Mouse (Mus musculus): ENCODE data around the gene Prex1. TPM values are rescaled to one million over a fixed set of nuclear protein-coding genes. Genes with fewer than 3 reads are reported as not detected.

Prex1 gene
- total and polyA plus RNA-seq, 3 experiments, result 5.5 to 19.5 (median 18.5) TPM

DNA sequence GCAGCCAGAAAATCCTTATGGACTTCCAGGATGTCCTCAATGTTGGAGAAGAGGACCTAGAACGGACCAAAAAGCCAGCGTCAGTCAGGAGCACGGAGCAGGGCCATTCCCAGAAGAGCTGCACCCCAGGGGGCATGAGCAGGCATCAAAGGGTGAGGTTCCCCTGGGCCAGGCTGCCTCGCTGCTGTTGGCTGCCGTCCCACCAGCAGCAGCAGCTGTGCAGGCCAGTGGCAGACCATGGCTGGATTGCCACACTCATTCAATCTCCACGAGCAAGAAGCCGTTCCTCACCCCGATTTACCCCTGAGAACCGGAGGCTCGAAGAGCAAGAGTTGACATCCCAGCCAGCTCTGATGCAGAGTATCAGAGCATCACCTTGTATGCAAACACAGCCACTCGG is 68.8 kb downstream of the Prex1 start:
- H3K4me2 ChIP-seq (ENCODE audit: insufficient read depth, low read depth, poor library complexity, severe bottlenecking), result no peak overlapping the region
- dilution Hi-C loops (cut with MboI; ENCODE audit: extremely low pct_ligation_motif_present, extremely low pct_unique_long_range_greater_than_20kb, low sequenced_read_pairs) (no loop called here), in situ Hi-C loops (cut with MboI; ENCODE audit: low pct_ligation_motif_present, low pct_unique_long_range_greater_than_20kb, low sequenced_read_pairs) (no loop called here)
- H3K9ac ChIP-seq (ENCODE audit: insufficient read depth, low read depth), result no peak overlapping the region
- TF ChIP-seq CHD2 (IDR thresholded peaks at IDR 0.05; ENCODE audit: low read length), result no peak
- no peak for TF ChIP-seq ZNF384 (IDR thresholded peaks at IDR 0.05; ENCODE audit: low read depth, low read length)
- TF ChIP-seq ZC3H11A (IDR thresholded peaks at IDR 0.05; ENCODE audit: low read depth, low read length), result no peak
- TF ChIP-seq POLR2A (IDR thresholded peaks at IDR 0.05; ENCODE audit: low read depth, low read length), result no peak
- no peak for TF ChIP-seq ZKSCAN1 (IDR thresholded peaks at IDR 0.05; ENCODE audit: borderline replicate concordance, low read depth, low read length)
- no peak overlapping the region for H3K4me3 ChIP-seq (replicated peaks in 1 of 3; ENCODE audit: low read depth in 2 of 3, low read length in 2 of 3, poor library complexity in 1 of 3)
- H3K27ac ChIP-seq (ENCODE audit: insufficient read depth, low read depth), result no peak overlapping the region
- H3K27me3 ChIP-seq (replicated peaks), result no peaks in the 10 kb centered on the region
- H3K79me2 ChIP-seq (replicated peaks; ENCODE audit: control insufficient read depth, extremely low read depth, insufficient read depth, poor library complexity, severe bottlenecking), result no peaks in the 10 kb centered on the region
- DNase-seq (ENCODE audit: extremely low read depth), result no peak
- H3K9me3 ChIP-seq (replicated peaks; ENCODE audit: low read length), result peaks cover 23% of the 10 kb centered on the region
- peaks cover 8 to 79% of the 10 kb centered on the region in 2 experiments for H3K36me3 ChIP-seq (replicated peaks in 1 of 2; ENCODE audit: control insufficient read depth in 1 of 2, insufficient read depth in 1 of 2, low read length in 1 of 2)
- H3K4me1 ChIP-seq (ENCODE audit: control insufficient read depth in 1 of 2, insufficient read depth in 2 of 2), result peaks cover 2 to 32% of the 10 kb centered on the region in 2 experiments

DNA sequence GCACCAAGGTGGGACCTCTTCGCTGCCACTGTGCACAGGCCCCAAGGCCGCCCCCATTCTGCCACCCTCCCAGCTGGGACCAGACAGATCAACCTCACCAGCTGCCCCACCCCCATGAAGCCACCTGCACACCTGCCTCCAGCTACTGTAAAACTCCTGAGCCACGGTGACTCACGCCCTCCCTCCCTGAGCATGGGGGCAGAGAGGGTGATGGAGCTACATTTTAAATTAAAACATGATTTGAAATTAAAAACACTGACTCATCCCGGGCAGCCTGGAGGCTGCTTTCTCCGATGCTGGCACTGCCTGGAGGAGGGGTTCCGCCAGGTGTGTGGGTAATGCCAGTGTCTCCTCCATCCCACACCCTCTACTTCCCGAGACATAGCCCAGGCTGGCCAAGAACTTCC is 71.0 kb downstream of the Prex1 start:
- no peak for TF ChIP-seq KAT2A (IDR thresholded peaks at IDR 0.05; ENCODE audit: insufficient replicate concordance, low read length)
- no peak for TF ChIP-seq CHD2 (IDR thresholded peaks at IDR 0.05; ENCODE audit: low read length)
- no peak for TF ChIP-seq ZMIZ1 (IDR thresholded peaks at IDR 0.05; ENCODE audit: low read depth, low read length)
- TF ChIP-seq CTCF (conservative IDR thresholded peaks at IDR 0.05 in 1 of 2, IDR thresholded peaks at IDR 0.05 in 1 of 2; ENCODE audit: low read depth in 2 of 2, low read length in 2 of 2), result no peak
- no peak for TF ChIP-seq ZNF384 (IDR thresholded peaks at IDR 0.05; ENCODE audit: low read depth, low read length)
- TF ChIP-seq POLR2A (IDR thresholded peaks at IDR 0.05; ENCODE audit: low read depth, low read length), result no peak
- no peaks in the 10 kb centered on the region for H3K27me3 ChIP-seq (replicated peaks)
- H3K4me1 ChIP-seq (ENCODE audit: control insufficient read depth in 1 of 2, insufficient read depth in 2 of 2), result peaks cover 0 to 25% of the 10 kb centered on the region in 2 experiments; a peak in 2 of 4 replicates
- H3K79me2 ChIP-seq (replicated peaks; ENCODE audit: control insufficient read depth, extremely low read depth, insufficient read depth, poor library complexity, severe bottlenecking), result no peaks in the 10 kb centered on the region
- peaks cover 17% of the 10 kb centered on the region for H3K9me3 ChIP-seq (replicated peaks; ENCODE audit: low read length)
- no peak overlapping the region for H3K9ac ChIP-seq (ENCODE audit: insufficient read depth, low read depth)
- DNase-seq (ENCODE audit: extremely low read depth), result no peak
- in situ Hi-C loops (cut with MboI; ENCODE audit: low pct_ligation_motif_present, low pct_unique_long_range_greater_than_20kb, low sequenced_read_pairs) (no loop called here), dilution Hi-C loops (cut with MboI; ENCODE audit: extremely low pct_ligation_motif_present, extremely low pct_unique_long_range_greater_than_20kb, low sequenced_read_pairs) (no loop called here)
- H3K27ac ChIP-seq (ENCODE audit: insufficient read depth, low read depth), result no peak overlapping the region
- peaks cover 16 to 88% of the 10 kb centered on the region in 2 experiments for H3K36me3 ChIP-seq (replicated peaks in 1 of 2; ENCODE audit: control insufficient read depth in 1 of 2, insufficient read depth in 1 of 2, low read length in 1 of 2)
- H3K4me3 ChIP-seq (replicated peaks in 1 of 3; ENCODE audit: low read depth in 2 of 3, low read length in 2 of 3, poor library complexity in 1 of 3), result no peak overlapping the region
- H3K4me2 ChIP-seq (ENCODE audit: insufficient read depth, low read depth, poor library complexity, severe bottlenecking), result no peak overlapping the region

DNA sequence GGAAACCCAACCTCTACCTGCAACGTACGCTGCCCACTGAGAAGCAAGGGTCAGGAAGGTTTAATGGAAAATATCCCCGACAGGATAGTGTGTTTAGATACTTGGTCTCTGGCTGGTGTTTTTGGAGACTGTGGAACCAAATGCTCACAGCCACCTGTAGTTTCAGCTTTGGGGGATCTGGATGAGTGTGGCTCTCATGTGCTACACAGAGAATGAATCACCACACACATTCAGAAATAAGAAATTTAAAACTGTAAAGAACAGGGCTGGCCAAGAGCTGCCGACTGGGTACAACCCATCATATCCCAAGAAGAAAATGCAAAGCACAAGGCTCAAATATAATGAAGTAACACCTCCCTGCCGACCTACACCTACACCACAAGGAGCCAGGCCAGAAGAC is 73.9 kb downstream of the Prex1 start:
- Histone ChIP-seq H3K4me1 (ENCODE audit: control insufficient read depth in 1 of 2, insufficient read depth in 2 of 2) (peaks cover 0 to 17% of the 10 kb centered on the region in 2 experiments; a peak in 2 of 4 replicates), H3K27ac (ENCODE audit: insufficient read depth, low read depth) (no peak overlapping the region), H3K27me3 (replicated peaks) (no peaks in the 10 kb centered on the region), H3K4me2 (ENCODE audit: insufficient read depth, low read depth, poor library complexity, severe bottlenecking) (no peak overlapping the region), H3K9ac (ENCODE audit: insufficient read depth, low read depth) (no peak overlapping the region), H3K9me3 (replicated peaks; ENCODE audit: low read length) (peaks cover 17% of the 10 kb centered on the region), H3K79me2 (replicated peaks; ENCODE audit: control insufficient read depth, extremely low read depth, insufficient read depth, poor library complexity, severe bottlenecking) (no peaks in the 10 kb centered on the region), H3K4me3 (replicated peaks in 1 of 3; ENCODE audit: low read depth in 2 of 3, low read length in 2 of 3, poor library complexity in 1 of 3) (no peak overlapping the region), H3K36me3 (replicated peaks in 1 of 2; ENCODE audit: control insufficient read depth in 1 of 2, insufficient read depth in 1 of 2, low read length in 1 of 2) (peaks cover 18 to 94% of the 10 kb centered on the region in 2 experiments)
- TF ChIP-seq JUND (conservative IDR thresholded peaks at IDR 0.05; ENCODE audit: low read depth, low read length) (no peak), ZMIZ1 (IDR thresholded peaks at IDR 0.05; ENCODE audit: low read depth, low read length) (no peak), USF1 (IDR thresholded peaks at IDR 0.05; ENCODE audit: low read depth, low read length) (no peak), TBP (conservative IDR thresholded peaks at IDR 0.05; ENCODE audit: low read depth, low read length) (no peak), MAZ (IDR thresholded peaks at IDR 0.05; ENCODE audit: low read depth, low read length) (no peak), CHD2 (IDR thresholded peaks at IDR 0.05; ENCODE audit: low read length) (no peak), SIN3A (IDR thresholded peaks at IDR 0.05; ENCODE audit: low read length) (no peak), NRF1 (IDR thresholded peaks at IDR 0.05; ENCODE audit: low read depth, low read length) (no peak), CHD1 (IDR thresholded peaks at IDR 0.05; ENCODE audit: low read depth, low read length) (no peak), MEF2A (IDR thresholded peaks at IDR 0.05; ENCODE audit: borderline replicate concordance, low read depth, low read length) (no peak), RCOR1 (conservative IDR thresholded peaks at IDR 0.05; ENCODE audit: low read depth, low read length) (no peak), ZKSCAN1 (IDR thresholded peaks at IDR 0.05; ENCODE audit: borderline replicate concordance, low read depth, low read length) (no peak), ZC3H11A (IDR thresholded peaks at IDR 0.05; ENCODE audit: low read depth, low read length) (no peak), KAT2A (IDR thresholded peaks at IDR 0.05; ENCODE audit: insufficient replicate concordance, low read length) (no peak), POLR2A (IDR thresholded peaks at IDR 0.05; ENCODE audit: low read depth, low read length) (no peak), USF2 (conservative IDR thresholded peaks at IDR 0.05; ENCODE audit: low read depth, low read length) (no peak), NELFE (IDR thresholded peaks at IDR 0.05; ENCODE audit: low read depth, low read length) (no peak)
- in situ Hi-C loops (cut with MboI; ENCODE audit: low pct_ligation_motif_present, low pct_unique_long_range_greater_than_20kb, low sequenced_read_pairs) (no loop called here), dilution Hi-C loops (cut with MboI; ENCODE audit: extremely low pct_ligation_motif_present, extremely low pct_unique_long_range_greater_than_20kb, low sequenced_read_pairs) (no loop called here)
- DNase-seq (ENCODE audit: extremely low read depth), result no peak
